Mouse (Mus musculus) heart, postnatal 0 days (tissue): ENCODE data around the gene Spaar.

Experiments
- CTCF ChIP-seq: IDR thresholded peaks from 2 replicates; pipeline ENCODE4 v1.5.1; 2016; ENCODE audit warnings: antibody characterized with exemption, control low read depth, low read depth
- EP300 ChIP-seq: IDR thresholded peaks from 2 replicates; pipeline ENCODE4 v1.6.1; 2016; ENCODE audit warnings: antibody characterized with exemption, low read depth

GRCm38 (mm10) chr4:43733186-43733585 is 3.4 kb downstream of the Spaar start:
- TF ChIP-seq EP300, result no peak
- no peak for TF ChIP-seq CTCF
